Mouse (Mus musculus) neural tube, embryonic 15.5 days (tissue): ENCODE results near the gene Lamc3. TPM values are rescaled to one million over a fixed set of nuclear protein-coding genes. Genes with fewer than 3 reads are reported as not detected.

Experiments
- ATAC-seq: fragments of 200-750 bp; cut with Nextera tagmentation; 2 replicates; pipeline ENCODE4 v1.8.0; 2017; ENCODE audit warnings: mild to moderate bottlenecking, moderate TSS enrichment, moderate library complexity; ENCODE audit not compliant: low FRiP score
- H3K27ac ChIP-seq: fragments of 300-500 bp; sonication (generic); replicated peaks from 2 replicates; pipeline ENCODE4 v1.5.1; 2015; ENCODE audit warnings: mild to moderate bottlenecking, inconsistent platforms
- H3K27me3 ChIP-seq: fragments of 300-500 bp; sonication (generic); replicated peaks from 2 replicates; pipeline ENCODE4 v1.6.1; 2015; ENCODE audit warnings: inconsistent platforms
- H3K36me3 ChIP-seq: fragments of 300-500 bp; sonication (generic); 2 replicates; pipeline ENCODE4 v1.6.1; 2015; ENCODE audit warnings: inconsistent platforms
- H3K4me1 ChIP-seq: fragments of 300-500 bp; sonication (generic); 2 replicates; pipeline ENCODE4 v1.6.1; 2015; ENCODE audit warnings: inconsistent platforms
- H3K4me2 ChIP-seq: fragments of 300-500 bp; sonication (generic); 2 replicates; pipeline ENCODE4 v1.6.1; 2015; ENCODE audit warnings: inconsistent platforms, mild to moderate bottlenecking, moderate library complexity
- H3K4me3 ChIP-seq: fragments of 300-500 bp; sonication (generic); replicated peaks from 2 replicates; pipeline ENCODE4 v1.5.1; 2015; ENCODE audit warnings: mild to moderate bottlenecking, inconsistent platforms
- H3K9ac ChIP-seq: fragments of 300-500 bp; sonication (generic); replicated peaks from 2 replicates; pipeline ENCODE4 v1.6.1; 2015; ENCODE audit warnings: mild to moderate bottlenecking, inconsistent platforms
- H3K9me3 ChIP-seq: fragments of 300-500 bp; sonication (generic); replicated peaks from 2 replicates; pipeline ENCODE4 v1.6.1; 2016; ENCODE audit warnings: inconsistent platforms
- WGBS: fragments of 180-500 bp; shearing (Covaris S2); methylation state at CpG from one replicate; pipeline ENCODE4 v1.1.7; 2015; ENCODE audit warnings: mixed read lengths; 5-methylcytosine and 5-hydroxymethylcytosine counted together
- polyA plus RNA-seq: library from polyadenylated mRNA; unstranded; fragments of >200 nt; fragmentation: Nextera tagmentation; extraction: Ambion mirVana; gene quantifications from 2 replicates; pipeline ENCODE4 v1.2.1, GENCODE M21; 2015

Lamc3 gene
- polyA plus RNA-seq, 1 experiment from 2014 or later = 4.1 TPM

DNA sequence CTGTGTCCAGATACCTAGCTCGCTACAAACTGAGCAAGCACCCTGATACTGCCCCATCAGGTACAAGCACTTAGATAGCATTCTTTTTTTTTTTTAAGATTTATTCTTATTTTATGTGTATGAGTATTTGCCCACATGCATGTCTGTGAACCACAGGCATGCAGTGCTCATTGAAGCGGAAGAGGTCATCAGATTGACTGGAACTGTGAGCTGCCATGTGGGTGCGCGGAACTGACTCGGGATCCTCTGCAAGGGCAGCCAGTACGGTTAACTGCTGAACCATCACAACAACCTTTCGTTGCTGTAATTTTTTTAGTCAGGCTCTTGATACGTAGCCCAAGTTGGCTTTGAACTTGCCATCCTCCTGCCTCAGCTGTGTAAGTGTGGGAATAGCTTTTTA is 73.9 kb downstream of the Lamc3 start:
- H3K27ac ChIP-seq = peak overlapping the region; percentile 78; the same call in 1 of the 2 replicates
- WGBS = 86% methylated on average over 8 of the region's 8 CpGs
- no peak for ATAC-seq

DNA sequence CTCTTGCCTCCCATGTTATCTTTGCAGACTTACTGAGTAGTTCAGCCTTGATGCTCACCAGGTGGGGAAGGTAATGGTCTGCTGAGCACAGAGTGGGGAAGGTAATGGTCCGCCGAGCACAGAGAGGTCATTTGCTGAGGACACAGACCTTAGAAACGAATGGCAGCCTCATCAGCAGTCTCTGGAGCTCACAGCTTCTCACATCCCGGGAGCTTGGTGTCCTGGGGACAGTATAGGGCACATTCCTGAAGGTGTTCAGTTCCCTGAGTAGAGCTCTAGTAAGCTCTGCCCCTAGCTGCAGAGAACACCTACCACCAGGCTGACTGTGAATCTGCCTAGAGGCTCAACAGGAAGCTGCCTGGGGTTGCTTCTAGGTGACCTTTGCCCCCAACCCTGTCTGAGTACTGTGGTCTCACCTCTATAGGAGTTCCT is 74.7 kb downstream of the Lamc3 start:
- Histone ChIP-seq H3K4me3 (no peak overlapping the region), H3K27me3 (no peaks in the 10 kb centered on the region), H3K4me1 (peaks cover 27% of the 10 kb centered on the region), H3K9me3 (no peaks in the 10 kb centered on the region), H3K9ac (no peak overlapping the region), H3K36me3 (no peaks in the 10 kb centered on the region), H3K27ac (peak overlapping the region; percentile 78), H3K4me2 (no peak overlapping the region)
- WGBS = 43% methylated on average over 4 of the region's 4 CpGs
- no peak for ATAC-seq

More for the DNA sequence above, 73.9 kb downstream of the Lamc3 start:
- no peaks in the 10 kb centered on the region for H3K9me3 ChIP-seq
- no peak overlapping the region for H3K4me2 ChIP-seq
- H3K36me3 ChIP-seq = no peaks in the 10 kb centered on the region
- H3K9ac ChIP-seq = no peak overlapping the region
- H3K4me3 ChIP-seq = no peak overlapping the region
- peaks cover 27% of the 10 kb centered on the region for H3K4me1 ChIP-seq
- no peaks in the 10 kb centered on the region for H3K27me3 ChIP-seq

DNA sequence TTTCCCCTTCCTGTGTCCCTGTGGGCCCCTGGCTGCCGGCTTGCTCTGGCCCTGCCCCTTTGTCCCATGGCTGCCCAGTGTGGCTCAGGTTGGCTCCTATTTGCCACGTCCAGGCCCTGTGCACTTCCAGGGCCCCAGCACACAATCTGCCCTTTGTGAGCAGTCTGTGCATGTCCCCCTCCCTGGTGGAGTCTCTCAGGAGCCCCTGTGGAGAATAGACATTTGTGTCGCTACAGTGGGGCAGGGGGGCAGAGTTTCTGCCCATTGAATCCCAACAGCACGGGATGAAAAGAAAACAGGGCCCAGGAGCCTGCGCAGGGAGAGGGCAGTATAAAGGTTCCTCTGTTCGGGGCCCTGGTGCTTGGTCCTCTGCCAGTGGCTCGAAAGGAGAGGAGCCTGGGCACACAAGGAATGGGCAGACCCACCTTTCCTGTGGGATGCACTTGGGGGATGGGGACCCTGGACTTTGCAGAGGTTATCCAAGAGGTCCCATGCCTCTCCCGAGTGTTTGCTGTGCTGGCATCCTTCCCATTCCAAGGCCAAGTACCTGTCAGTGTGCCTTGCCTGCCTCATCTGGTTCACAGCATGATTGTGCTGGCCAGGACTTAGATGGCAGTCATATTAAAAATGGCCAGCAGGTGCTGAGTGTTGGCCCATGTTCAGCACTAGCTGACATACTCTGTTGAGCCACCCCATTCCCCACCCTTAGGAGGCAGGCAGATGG is 75.6 kb downstream of the Lamc3 start:
- no peak overlapping the region for H3K4me3 ChIP-seq
- H3K27me3 ChIP-seq = no peaks in the 10 kb centered on the region
- H3K4me2 ChIP-seq = no peak overlapping the region
- peak; percentile 89 for ATAC-seq
- H3K4me1 ChIP-seq = peaks cover 27% of the 10 kb centered on the region
- 31% methylated on average over 8 of the region's 8 CpGs for WGBS
- H3K27ac ChIP-seq = peak overlapping the region; percentile 78
- H3K36me3 ChIP-seq = no peaks in the 10 kb centered on the region
- H3K9me3 ChIP-seq = no peaks in the 10 kb centered on the region
- H3K9ac ChIP-seq = no peak overlapping the region

DNA sequence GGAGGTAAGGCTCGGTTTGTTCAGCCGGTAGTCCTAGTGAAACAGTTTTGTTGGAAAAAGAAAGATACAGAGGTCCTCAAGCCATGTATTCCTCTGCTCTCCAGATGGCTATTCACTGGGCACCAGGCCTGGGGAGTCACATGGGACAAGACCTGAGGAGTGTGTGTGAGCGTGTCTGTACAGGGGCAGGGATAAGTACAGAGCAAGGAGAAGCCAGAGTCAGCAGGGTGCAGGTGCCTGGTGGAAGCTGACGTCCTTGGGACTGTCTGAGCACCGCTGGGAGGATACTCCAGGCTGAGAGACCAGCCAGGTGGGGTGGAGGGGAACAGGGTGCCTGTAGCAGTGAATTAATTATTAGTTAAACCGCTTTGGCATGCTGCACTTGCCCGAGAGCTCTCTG is 76.4 kb downstream of the Lamc3 start:
- no peak overlapping the region for H3K9ac ChIP-seq
- no peak overlapping the region for H3K4me2 ChIP-seq
- H3K4me1 ChIP-seq = peaks cover 27% of the 10 kb centered on the region
- H3K27ac ChIP-seq = peak overlapping the region; percentile 78
- H3K4me3 ChIP-seq = no peak overlapping the region
- ATAC-seq = no peak
- H3K9me3 ChIP-seq = no peaks in the 10 kb centered on the region
- no peaks in the 10 kb centered on the region for H3K27me3 ChIP-seq
- WGBS = 73% methylated on average over 7 of the region's 7 CpGs
- no peaks in the 10 kb centered on the region for H3K36me3 ChIP-seq

DNA sequence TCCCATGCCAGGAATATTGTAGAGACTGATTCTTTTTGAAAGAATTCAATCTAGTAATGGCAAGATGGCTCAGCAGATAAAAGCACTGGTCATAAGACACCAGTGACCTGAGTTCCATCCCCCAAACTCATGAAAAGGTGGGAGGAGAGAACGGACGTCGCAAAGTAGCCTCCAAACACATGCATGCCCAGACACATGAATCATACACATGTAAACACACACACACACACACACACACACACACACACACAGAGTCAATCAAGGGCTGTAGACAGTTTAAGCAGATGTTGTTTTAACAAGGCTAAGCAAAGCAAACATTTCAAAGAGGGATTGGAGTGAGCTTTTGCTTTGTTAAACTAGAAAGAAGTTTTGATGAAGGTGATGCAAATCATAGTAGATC is 77.1 kb downstream of the Lamc3 start:
- H3K27ac ChIP-seq = no peak overlapping the region
- H3K27me3 ChIP-seq = no peaks in the 10 kb centered on the region
- no peaks in the 10 kb centered on the region for H3K36me3 ChIP-seq
- WGBS = 81% methylated on average over 3 of the region's 3 CpGs
- no peak for ATAC-seq
- no peak overlapping the region for H3K9ac ChIP-seq
- peaks cover 27% of the 10 kb centered on the region for H3K4me1 ChIP-seq
- no peak overlapping the region for H3K4me3 ChIP-seq
- H3K9me3 ChIP-seq = no peaks in the 10 kb centered on the region
- no peak overlapping the region for H3K4me2 ChIP-seq

DNA sequence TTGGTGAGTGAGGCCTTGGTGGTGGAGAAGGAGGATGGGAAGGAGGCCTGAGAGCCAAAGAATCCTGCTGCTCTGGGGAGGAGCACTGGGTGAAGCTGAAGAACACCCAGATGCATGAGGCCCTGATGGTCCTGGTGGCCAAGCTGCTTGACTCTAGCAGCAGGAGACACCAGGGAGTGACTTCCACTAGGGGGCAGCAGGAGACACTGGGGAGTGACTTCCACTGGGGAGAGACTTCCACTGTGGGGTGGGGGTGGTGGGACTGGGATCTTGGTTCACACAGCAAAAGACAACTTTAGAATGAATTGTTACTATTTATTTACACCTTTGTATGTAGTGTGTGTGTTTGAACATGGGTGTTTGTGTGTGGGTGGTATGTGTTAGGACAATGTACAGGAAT is 78.0 kb downstream of the Lamc3 start:
- Histone ChIP-seq H3K4me3 (no peak overlapping the region), H3K9me3 (no peaks in the 10 kb centered on the region), H3K27me3 (no peaks in the 10 kb centered on the region), H3K4me1 (peaks cover 27% of the 10 kb centered on the region), H3K27ac (no peak overlapping the region), H3K9ac (no peak overlapping the region), H3K36me3 (no peaks in the 10 kb centered on the region), H3K4me2 (no peak overlapping the region)
- ATAC-seq = no peak

DNA sequence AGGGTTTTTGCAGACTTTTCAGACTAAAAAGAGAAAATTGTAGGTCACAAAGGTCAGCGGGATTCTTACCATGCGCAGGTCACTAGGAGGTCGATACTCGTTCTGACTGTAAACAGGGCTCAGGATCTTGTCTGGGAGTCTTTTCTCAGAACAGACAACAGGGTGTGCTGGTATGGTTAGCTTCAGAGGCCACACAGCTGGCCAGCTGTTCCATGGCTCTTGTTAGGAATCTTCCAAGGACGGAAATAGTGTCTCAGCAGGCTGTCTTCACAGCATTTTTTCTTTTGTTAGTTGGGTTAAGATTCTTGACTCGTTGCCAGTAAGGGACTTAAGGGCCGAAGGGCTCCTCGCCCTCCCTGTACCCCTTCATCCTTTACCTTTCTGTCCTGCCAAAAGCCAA is 79.7 kb downstream of the Lamc3 start:
- Histone ChIP-seq H3K4me1 (peaks cover 20% of the 10 kb centered on the region), H3K27me3 (no peaks in the 10 kb centered on the region), H3K9me3 (no peaks in the 10 kb centered on the region), H3K9ac (no peak overlapping the region), H3K4me3 (no peak overlapping the region), H3K4me2 (no peak overlapping the region), H3K36me3 (0 out of 2 replicates have a peak, but pooled peaks cover 6% of the 10 kb centered on the region), H3K27ac (no peak overlapping the region)
- WGBS = 79% methylated on average over 8 of the region's 8 CpGs
- ATAC-seq = no peak

DNA sequence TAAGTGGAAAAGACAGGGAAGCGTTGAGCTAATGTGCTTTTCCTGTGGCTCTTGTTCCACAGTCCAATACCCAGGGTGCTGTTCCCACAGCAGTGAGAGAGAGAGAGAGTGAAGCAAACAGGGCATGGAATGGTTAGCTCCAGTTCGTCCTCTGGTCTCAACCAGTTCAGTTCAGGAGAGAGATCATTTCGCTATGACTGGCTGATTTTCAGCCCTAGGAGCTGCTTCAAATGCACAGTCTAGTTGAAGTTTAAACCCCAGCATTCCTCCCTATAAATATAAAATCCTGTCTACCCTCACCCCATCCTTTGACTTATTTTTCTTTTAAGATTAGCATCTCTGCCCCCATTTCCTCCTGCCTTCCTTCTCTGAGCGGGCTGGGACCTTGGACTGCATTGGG is 85.5 kb downstream of the Lamc3 start:
- peaks cover 18% of the 10 kb centered on the region for H3K36me3 ChIP-seq
- H3K4me3 ChIP-seq = no peak overlapping the region
- ATAC-seq = no peak
- no peak overlapping the region for H3K4me2 ChIP-seq
- H3K9ac ChIP-seq = no peak overlapping the region
- H3K27me3 ChIP-seq = no peaks in the 10 kb centered on the region
- H3K4me1 ChIP-seq = peaks cover 16% of the 10 kb centered on the region
- H3K9me3 ChIP-seq = no peaks in the 10 kb centered on the region
- H3K27ac ChIP-seq = no peak overlapping the region
- 91% methylated on average over 4 of the region's 4 CpGs for WGBS

DNA sequence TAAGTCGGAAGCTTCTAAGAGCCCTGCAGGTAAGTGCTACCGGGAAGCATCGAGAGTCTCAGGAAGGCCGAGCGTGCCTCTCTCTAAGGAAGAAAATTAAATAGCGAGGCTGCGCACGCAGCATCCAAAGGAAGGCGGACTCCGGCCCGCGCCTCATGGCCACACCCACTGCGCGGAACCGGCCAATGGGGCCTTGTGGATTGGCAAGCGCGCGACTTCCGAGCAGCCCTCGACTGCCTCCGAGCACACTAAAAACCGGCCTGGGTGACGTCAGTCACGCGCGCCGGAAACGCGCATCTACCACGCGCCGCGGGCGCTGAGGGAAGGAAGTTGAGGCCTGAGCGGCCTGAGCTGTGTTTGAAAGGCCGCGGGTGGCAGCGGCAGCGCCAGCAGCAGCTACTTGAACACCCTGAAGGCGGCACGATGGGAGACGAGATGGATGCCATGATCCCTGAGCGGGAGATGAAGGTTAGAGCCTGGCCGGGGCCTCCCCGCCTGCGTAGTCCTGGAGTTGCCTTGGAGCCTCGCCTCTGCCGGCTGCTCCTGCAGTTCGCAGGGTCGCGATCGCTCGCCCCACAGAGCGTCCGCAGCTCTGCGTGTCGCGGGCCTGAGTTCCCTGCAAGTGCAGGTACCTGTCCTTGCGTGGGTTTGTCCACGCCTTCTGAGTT is 87.2 kb downstream of the Lamc3 start, which contains the start of gene Nup214:
Nup214 (plus strand) TSS at position 296 of the 668 bp plus-strand sequence.
- Histone ChIP-seq H3K9ac (peak within 1 kb of the TSS; percentile 87), H3K4me1 (peaks cover 16% of the 10 kb centered on the region), H3K36me3 (peaks cover 31% of the 10 kb centered on the region), H3K4me3 (peak within 1 kb of the TSS; percentile 80), H3K27ac (peak within 1 kb of the TSS; percentile 78), H3K4me2 (peak within 1 kb of the TSS; percentile 82), H3K27me3 (no peaks in the 10 kb centered on the region), H3K9me3 (no peaks in the 10 kb centered on the region)
- peak; percentile 100 for ATAC-seq
- WGBS = under 1% methylated on average over 60 of the region's 60 CpGs

DNA sequence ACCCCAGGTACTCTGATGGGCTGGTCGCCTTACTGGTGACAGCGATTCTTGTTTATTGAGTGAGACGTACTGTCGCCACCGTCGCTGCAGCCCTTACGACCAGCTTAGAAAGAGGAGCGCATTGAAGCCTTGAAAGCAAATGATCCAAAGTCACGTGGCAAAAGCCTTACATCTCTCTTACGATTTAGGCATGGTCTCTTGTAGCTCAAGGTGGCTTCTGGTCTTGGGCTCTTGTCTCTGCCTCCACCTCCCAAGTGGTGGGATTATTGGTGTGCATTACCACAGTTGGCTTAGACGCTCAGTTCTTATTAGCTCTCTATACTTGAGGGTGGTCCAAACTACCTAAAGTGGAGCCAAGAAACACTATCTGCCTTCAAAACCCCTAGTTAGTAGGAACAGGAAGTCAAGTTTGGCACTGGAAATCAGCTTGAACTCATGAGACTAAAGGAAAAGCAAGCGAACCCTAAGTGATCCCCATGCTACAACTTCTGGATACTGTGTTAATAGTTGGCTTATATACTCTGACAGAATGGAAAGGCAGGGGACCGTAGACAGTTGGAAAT is 87.8 kb downstream of the Lamc3 start:
- Histone ChIP-seq H3K27me3 (no peaks in the 10 kb centered on the region), H3K27ac (peak overlapping the region; percentile 78), H3K4me2 (peak overlapping the region; percentile 82), H3K9ac (peak overlapping the region; percentile 87), H3K36me3 (peaks cover 35% of the 10 kb centered on the region), H3K4me3 (peak overlapping the region; percentile 80), H3K9me3 (no peaks in the 10 kb centered on the region), H3K4me1 (peaks cover 16% of the 10 kb centered on the region)
- ATAC-seq = no peak
- WGBS = 11% methylated on average over 13 of the region's 13 CpGs

DNA sequence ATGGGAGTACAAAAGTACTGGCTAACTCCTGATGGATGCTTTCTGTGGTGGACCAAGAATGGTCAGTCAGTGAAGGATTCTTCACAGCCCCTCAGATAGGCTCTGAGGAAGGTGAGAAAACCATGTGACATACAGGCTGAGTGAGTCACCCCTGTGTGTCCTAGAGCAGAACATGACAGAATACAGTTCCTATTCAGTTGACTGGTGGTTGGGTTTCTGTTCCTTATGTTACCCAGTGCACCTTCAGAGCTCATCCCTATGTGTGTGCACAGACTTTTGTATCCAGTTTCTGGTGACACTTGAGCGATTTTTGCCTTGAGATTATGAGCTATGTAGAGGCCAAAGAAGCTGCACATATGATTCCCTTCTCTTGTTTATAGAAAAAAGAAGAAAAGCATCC is 100.7 kb downstream of the Lamc3 start:
- no peak overlapping the region for H3K27ac ChIP-seq
- ATAC-seq = no peak
- 100% methylated on average over 1 of the region's 1 CpGs for WGBS

DNA sequence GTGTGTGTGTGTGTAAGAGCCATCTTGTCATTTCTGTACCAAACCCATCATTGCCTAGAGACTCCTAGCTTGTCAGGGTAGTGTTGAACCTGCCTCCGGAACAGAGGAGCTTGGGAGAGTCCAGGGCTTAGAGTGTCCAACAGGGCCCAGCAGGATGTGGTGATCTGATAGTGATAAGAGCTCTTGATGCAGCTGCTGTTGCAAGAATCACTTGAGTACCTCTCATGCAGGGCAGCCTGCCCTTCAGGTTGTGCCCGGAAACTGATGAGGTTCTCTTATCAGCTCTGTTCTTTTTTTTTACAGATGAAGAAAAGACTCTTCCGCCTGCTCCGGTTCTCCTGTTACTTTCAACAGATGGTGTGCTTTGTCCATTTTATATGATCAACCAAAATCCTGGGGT is 103.9 kb downstream of the Lamc3 start:
- H3K27ac ChIP-seq = no peak overlapping the region
- no peak overlapping the region for H3K4me2 ChIP-seq
- H3K27me3 ChIP-seq = no peaks in the 10 kb centered on the region
- H3K4me3 ChIP-seq = no peak overlapping the region
- no peak overlapping the region for H3K9ac ChIP-seq
- H3K9me3 ChIP-seq = no peaks in the 10 kb centered on the region
- H3K4me1 ChIP-seq = no peaks in the 10 kb centered on the region
- no peak for ATAC-seq
- peaks cover 89% of the 10 kb centered on the region for H3K36me3 ChIP-seq
- WGBS = 95% methylated on average over 4 of the region's 4 CpGs

More for the DNA sequence above, 100.7 kb downstream of the Lamc3 start:
- Histone ChIP-seq H3K4me3 (no peak overlapping the region), H3K27me3 (no peaks in the 10 kb centered on the region), H3K36me3 (peaks cover 96% of the 10 kb centered on the region), H3K9ac (no peak overlapping the region), H3K4me1 (no peaks in the 10 kb centered on the region), H3K9me3 (no peaks in the 10 kb centered on the region), H3K4me2 (no peak overlapping the region)
